Mouse (Mus musculus) embryonic facial prominence, embryonic 11.5 days (tissue): ENCODE measurements around the gene Clec2e. TPM values are rescaled to one million over a fixed set of nuclear protein-coding genes. Genes with fewer than 3 reads are reported as not detected.

Experiments
- polyA plus RNA-seq: library from polyadenylated mRNA; unstranded; fragments of >200 nt; fragmentation: Nextera tagmentation; extraction: Ambion mirVana; gene quantifications from 2 replicates; pipeline ENCODE4 v1.2.1, GENCODE M21; 2014

Gene Clec2e
- polyA plus RNA-seq, 1 experiment from 2014 or later, result not detected

Other genes with a start within 250 kb of the Clec2e start
- gene Clec2i, start 213.3 kb downstream of the Clec2e start, polyA plus RNA-seq, result not detected in 2 replicates
- 1.0 and 1.2 TPM in 2 replicates for gene BC035044, start 209.8 kb downstream of the Clec2e start, polyA plus RNA-seq
- not detected in 2 replicates for gene Clec2g, start 166.5 kb downstream of the Clec2e start, polyA plus RNA-seq
- gene Klrb1f, start 55.0 kb downstream of the Clec2e start, polyA plus RNA-seq, result 0.13 and 0.50 TPM in 2 replicates
- gene Clec2d, start 79.7 kb upstream of the Clec2e start, polyA plus RNA-seq, result not detected in 2 replicates
- gene Cd69, start 174.5 kb upstream of the Clec2e start, polyA plus RNA-seq, result 0.27 and 0.29 TPM in 2 replicates
- gene 4922502D21Rik, start 230.9 kb upstream of the Clec2e start, polyA plus RNA-seq, result not detected in 2 replicates
- gene Clec12a, start 241.8 kb upstream of the Clec2e start, polyA plus RNA-seq, result 0.54 and 0.91 TPM in 2 replicates